In the genomic region with DNA sequence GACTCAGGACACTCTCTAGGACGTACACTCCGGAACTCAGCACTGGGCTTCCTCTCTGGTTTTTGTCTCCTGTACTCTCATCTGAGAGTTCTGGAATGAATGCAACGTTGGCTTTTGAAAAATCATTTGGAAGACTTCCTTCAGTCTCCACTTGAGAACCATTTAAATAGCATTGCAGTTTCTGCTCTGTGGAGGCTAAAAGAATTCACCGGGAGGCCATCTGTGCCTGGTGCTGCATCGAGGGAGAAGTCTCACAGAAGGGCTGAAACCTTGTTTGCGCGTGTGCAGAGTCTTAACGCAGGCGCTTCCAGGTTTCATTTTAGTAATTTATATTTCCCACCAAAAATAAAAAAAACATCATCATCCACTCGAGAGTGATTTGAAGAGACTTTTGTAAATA, we compare ENCODE assay signal across 18 mouse cellular contexts.
DNase-seq lines count a peak whose midpoint lies in the region; TF ChIP-seq lines count a peak whose summit lies in the region.
"Had no signal": no experiment of that assay in that cellular context is flagged by ENCODE, and none has a peak within 500 bp of the region (broad histone marks: within the 10 kb centered on the region; RNA-seq: fewer than 3 reads in every experiment).

No protein-coding gene starts in this region.

- TF ChIP-seq POLR2A in cerebellum, adult 2 months (IDR thresholded peaks at IDR 0.05; ENCODE audit: borderline replicate concordance, insufficient read depth, low read length): no peak

- H3K4me3 ChIP-seq in cerebellum, adult 2 months (replicated peaks; ENCODE audit: insufficient read depth, low read depth, low read length): no peak overlapping the region
- H3K4me3 ChIP-seq in left cerebral cortex, adult 2 months: no peak overlapping the region
- H3K4me3 ChIP-seq: erythroblast, embryonic 14.5 days; heart, adult 2 months; hindbrain, embryonic 10.5 days; neural tube, embryonic 12.5 days had no signal

- 49% methylated on average over 10 of the region's 10 CpGs for WGBS in cerebellum, adult 2 months

- H3K27ac ChIP-seq in cerebellum, adult 2 months (ENCODE audit: insufficient read depth, low read length): no peak overlapping the region
- peak overlapping the region; percentile 76 for H3K27ac ChIP-seq in left cerebral cortex, adult 2 months
- H3K27ac ChIP-seq: heart, adult 2 months; hindbrain, embryonic 10.5 days; neural tube, embryonic 12.5 days had no signal

- H3K4me1 ChIP-seq in cerebellum, adult 2 months (ENCODE audit: control insufficient read depth, insufficient read depth, low read length): no peaks in the 10 kb centered on the region
- H3K4me1 ChIP-seq: hindbrain, embryonic 10.5 days; neural tube, embryonic 12.5 days had no signal

- no peaks in the 10 kb centered on the region for H3K27me3 ChIP-seq in cerebellum, adult 2 months (ENCODE audit: control insufficient read depth, insufficient read depth, low read length)
- H3K27me3 ChIP-seq: neural tube, embryonic 12.5 days had no signal

- no peak for TF ChIP-seq CTCF in cerebellum, adult 2 months (IDR thresholded peaks at IDR 0.05; ENCODE audit: borderline replicate concordance, insufficient read depth, low read depth, low read length)
- no peak for TF ChIP-seq CTCF in left cerebral cortex, adult 2 months (IDR thresholded peaks at IDR 0.05)

- intact Hi-C loops in left cerebral cortex, adult 2 months (cut with DNase I): loop anchor here (10.0 kb wide), 3 partner anchors 157 to 633 kb away; no protein-coding TSS in a partner anchor

- peak; percentile 21 to 41 for DNase-seq in cerebellum, adult 2 months
- no peak for DNase-seq in cerebellum, postnatal 4 days (ENCODE audit: low spot score in 2 of 2)
- peak; percentile 19 to 32 for DNase-seq in layer of hippocampus, adult 18-20 months (ENCODE audit: low spot score in 2 of 2)
- no peak for DNase-seq in layer of hippocampus, postnatal 10 days (ENCODE audit: low spot score in 2 of 2)
- DNase-seq in left cerebral cortex, adult 2 months (ENCODE audit: extremely low spot score in 1 of 2, low spot score in 2 of 2): peak in 1 of 2 experiments; percentile 44
- DNase-seq in right cerebral cortex, postnatal 36 days (ENCODE audit: low spot score in 2 of 2): peak; percentile 22 to 34
- DNase-seq in embryo, embryonic 11 days: no peak
- no peak for DNase-seq in lung, adult 18-20 months
- DNase-seq: gastrocnemius, postnatal 10 days; heart, adult 2 months; kidney, adult 18-20 months; kidney, postnatal 10 days; liver; liver, postnatal 0 days; thymus, postnatal 25 days had no signal

Comparison
In these comparisons a context has a peak if more than half of its experiments do, and no peak if none do; other contexts are left out.
1. DNase-seq: peak in cerebellum, adult 2 months (2 of 2), layer of hippocampus, adult 18-20 months (2 of 2) and right cerebral cortex, postnatal 36 days (2 of 2); none in cerebellum, postnatal 4 days (0 of 2), layer of hippocampus, postnatal 10 days (0 of 2), embryo, embryonic 11 days (single experiment) and lung, adult 18-20 months (0 of 2).